Comparison of ENCODE assay signal across 8 mouse cellular contexts in the genomic region with DNA sequence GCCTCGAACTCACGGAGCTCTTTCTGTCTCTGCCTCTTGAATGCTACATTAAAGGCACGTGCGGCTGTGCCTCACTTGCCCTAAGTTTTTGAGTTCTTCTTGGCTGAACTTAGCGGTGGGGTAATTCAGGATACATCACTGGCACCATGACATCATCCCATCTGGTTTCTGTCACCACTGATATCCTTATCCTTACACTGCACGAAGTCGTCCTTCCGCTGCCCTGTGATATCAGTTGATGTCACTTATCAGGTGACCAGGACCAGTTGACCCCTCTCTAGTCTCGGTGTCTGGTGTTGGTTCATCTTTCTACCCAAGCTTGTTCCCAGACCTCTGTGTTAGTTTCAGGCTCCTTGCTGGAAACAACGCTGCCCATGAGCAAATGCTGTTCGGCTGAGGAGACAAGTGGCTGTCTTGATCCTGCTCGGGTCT. TPM values are rescaled to one million over a fixed set of nuclear protein-coding genes. Genes with fewer than 3 reads are reported as not detected.
DNase-seq lines count a peak whose midpoint lies in the region; ATAC-seq and TF ChIP-seq lines count a peak whose summit lies in the region.

No protein-coding gene starts in this region.

- no peaks in the 10 kb centered on the region for H3K9me3 ChIP-seq in lung, embryonic 14.5 days (ENCODE audit: low read depth, low read length)
- no peaks in the 10 kb centered on the region for H3K9me3 ChIP-seq in forebrain, embryonic 10.5 days
- H3K9me3 ChIP-seq in limb, embryonic 10.5 days (replicated peaks) = no peaks in the 10 kb centered on the region
- no peaks in the 10 kb centered on the region for H3K9me3 ChIP-seq in neural tube, embryonic 12.5 days

- H3K27ac ChIP-seq in lung, embryonic 14.5 days (ENCODE audit: low read depth) = no peak overlapping the region
- H3K27ac ChIP-seq in forebrain, embryonic 10.5 days = peak overlapping the region; percentile 91
- H3K27ac ChIP-seq in limb, embryonic 10.5 days = peak overlapping the region; percentile 77
- no peak overlapping the region for H3K27ac ChIP-seq in neural tube, embryonic 12.5 days

- no peak for ATAC-seq in lung, embryonic 14.5 days (ENCODE audit: insufficient read depth)
- no peak for ATAC-seq in neural tube, embryonic 12.5 days (ENCODE audit: low FRiP score, low read depth)

- WGBS in lung, embryonic 14.5 days = 23% methylated on average over 12 of the region's 12 CpGs
- WGBS in forebrain, embryonic 10.5 days = 50% methylated on average over 12 of the region's 12 CpGs
- WGBS in limb, embryonic 10.5 days = 40% methylated on average over 12 of the region's 12 CpGs
- WGBS in neural tube, embryonic 12.5 days = 50% methylated on average over 12 of the region's 12 CpGs

- no peaks in the 10 kb centered on the region; the same call in 1 of the 2 replicates for H3K4me1 ChIP-seq in lung, embryonic 14.5 days (ENCODE audit: insufficient read depth)
- H3K4me1 ChIP-seq in forebrain, embryonic 10.5 days = peaks cover 51% of the 10 kb centered on the region
- H3K4me1 ChIP-seq in limb, embryonic 10.5 days = peaks cover 26% of the 10 kb centered on the region
- peaks cover 25% of the 10 kb centered on the region for H3K4me1 ChIP-seq in neural tube, embryonic 12.5 days

- H3K36me3 ChIP-seq in lung, embryonic 14.5 days (ENCODE audit: insufficient read depth) = no peaks in the 10 kb centered on the region
- H3K36me3 ChIP-seq in forebrain, embryonic 10.5 days (replicated peaks) = peaks cover 12% of the 10 kb centered on the region
- H3K36me3 ChIP-seq in limb, embryonic 10.5 days = no peaks in the 10 kb centered on the region
- H3K36me3 ChIP-seq in neural tube, embryonic 12.5 days = no peaks in the 10 kb centered on the region

- H3K4me2 ChIP-seq in lung, embryonic 14.5 days = peak overlapping the region; percentile 96
- H3K4me2 ChIP-seq in neural tube, embryonic 12.5 days (replicated peaks) = peak overlapping the region; percentile 96

- no peak for TF ChIP-seq CTCF in lung, embryonic 14.5 days (IDR thresholded peaks at IDR 0.05; ENCODE audit: low read depth)

- peak overlapping the region; percentile 62 for H3K9ac ChIP-seq in lung, embryonic 14.5 days
- H3K9ac ChIP-seq in neural tube, embryonic 12.5 days = peak overlapping the region; percentile 73; the same call in 1 of the 2 replicates

- DNase-seq in lung, embryonic 14.5 days = no peak
- no peak for DNase-seq in lung, postnatal 25 days (ENCODE audit: low spot score)
- DNase-seq in forebrain, embryonic 10.5 days (ENCODE audit: extremely low spot score, low spot score) = no peak
- DNase-seq in limb, embryonic 10.5 days (ENCODE audit: low spot score) = no peak
- DNase-seq in layer of hippocampus, adult 18-20 months (ENCODE audit: low spot score in 2 of 2) = no peak
- DNase-seq in adrenal gland, postnatal 10 days = no peak
- DNase-seq in cerebellum, adult 11-12 months = no peak

- peak overlapping the region; percentile 56 for H3K4me3 ChIP-seq in lung, embryonic 14.5 days (ENCODE audit: low read depth, low read length)
- H3K4me3 ChIP-seq in forebrain, embryonic 10.5 days = peak overlapping the region; percentile 73
- peak overlapping the region; percentile 67 for H3K4me3 ChIP-seq in limb, embryonic 10.5 days
- peak overlapping the region; percentile 62; the same call in 1 of the 2 replicates for H3K4me3 ChIP-seq in neural tube, embryonic 12.5 days

- H3K27me3 ChIP-seq in lung, embryonic 14.5 days (ENCODE audit: insufficient read depth, low read length) = peaks cover 23% of the 10 kb centered on the region
- peaks cover 31% of the 10 kb centered on the region for H3K27me3 ChIP-seq in forebrain, embryonic 10.5 days (ENCODE audit: poor library complexity, severe bottlenecking)
- peaks cover 42% of the 10 kb centered on the region for H3K27me3 ChIP-seq in limb, embryonic 10.5 days (ENCODE audit: low read depth, poor library complexity, severe bottlenecking)
- peaks cover 4% of the 10 kb centered on the region for H3K27me3 ChIP-seq in neural tube, embryonic 12.5 days (replicated peaks)

RNA-seq across cellular contexts. Expression of a gene that starts 0.6 kb away (rescaled TPM):
- 0.72 and 0.81 TPM in 2 replicates for polyA plus RNA-seq in lung, embryonic 14.5 days (2014; fragmentation: Nextera tagmentation; extraction: Ambion mirVana)
- 3.9 and 4.4 TPM in 2 replicates for polyA plus RNA-seq in forebrain, embryonic 10.5 days (2016; fragmentation: Nextera tagmentation; extraction: Ambion mirVana)
- 1.1 and 1.2 TPM in 2 replicates for polyA plus RNA-seq in limb, embryonic 10.5 days (2016; fragmentation: Nextera tagmentation; extraction: Ambion mirVana)
- polyA plus RNA-seq in neural tube, embryonic 12.5 days (2016; fragmentation: Nextera tagmentation; extraction: Ambion mirVana) = 6.8 and 7.0 TPM in 2 replicates
- total RNA-seq in layer of hippocampus, adult 18-20 months (2021) = 1 to 10 TPM; 5.4 to 6.5 TPM
- total RNA-seq in adrenal gland, postnatal 10 days (2021) = 1 to 10 TPM; 2.6 to 3.5 TPM

RNA-seq across cellular contexts. Expression of a gene that starts 1.9 kb away (rescaled TPM):
- 0.43 TPM in 1 of 2 replicates, not detected in the other for polyA plus RNA-seq in lung, embryonic 14.5 days (2014; fragmentation: Nextera tagmentation; extraction: Ambion mirVana)
- polyA plus RNA-seq in forebrain, embryonic 10.5 days (2016; fragmentation: Nextera tagmentation; extraction: Ambion mirVana) = 0.38 and 0.43 TPM in 2 replicates
- polyA plus RNA-seq in limb, embryonic 10.5 days (2016; fragmentation: Nextera tagmentation; extraction: Ambion mirVana) = 0.20 and 0.45 TPM in 2 replicates
- 0.89 and 1.6 TPM in 2 replicates for polyA plus RNA-seq in neural tube, embryonic 12.5 days (2016; fragmentation: Nextera tagmentation; extraction: Ambion mirVana)
- total RNA-seq in layer of hippocampus, adult 18-20 months (2021) = under 1 TPM in 1 of 2 experiments, not detected in 1; 0.74 TPM
- total RNA-seq in adrenal gland, postnatal 10 days (2021) = 1 to 10 TPM; 1.6 to 2.2 TPM

RNA-seq across cellular contexts. Expression of a gene that starts 5.2 kb away (rescaled TPM):
- polyA plus RNA-seq in lung, embryonic 14.5 days (2014; fragmentation: Nextera tagmentation; extraction: Ambion mirVana) = 81.9 and 84.0 TPM in 2 replicates
- polyA plus RNA-seq in forebrain, embryonic 10.5 days (2016; fragmentation: Nextera tagmentation; extraction: Ambion mirVana) = 58.3 and 62.0 TPM in 2 replicates
- 36.5 and 49.0 TPM in 2 replicates for polyA plus RNA-seq in limb, embryonic 10.5 days (2016; fragmentation: Nextera tagmentation; extraction: Ambion mirVana)
- 149 and 165 TPM in 2 replicates for polyA plus RNA-seq in neural tube, embryonic 12.5 days (2016; fragmentation: Nextera tagmentation; extraction: Ambion mirVana)
- 100 to 1,000 TPM; 118 to 120 TPM for total RNA-seq in layer of hippocampus, adult 18-20 months (2021)
- total RNA-seq in adrenal gland, postnatal 10 days (2021) = 10 to 100 TPM; 59.6 to 82.4 TPM

RNA-seq across cellular contexts. Expression of a gene that starts 13.2 kb away (rescaled TPM):
- polyA plus RNA-seq in lung, embryonic 14.5 days (2014; fragmentation: Nextera tagmentation; extraction: Ambion mirVana) = 0.32 and 0.51 TPM in 2 replicates
- 1.1 TPM in 2 replicates for polyA plus RNA-seq in forebrain, embryonic 10.5 days (2016; fragmentation: Nextera tagmentation; extraction: Ambion mirVana)
- 0.18 and 0.29 TPM in 2 replicates for polyA plus RNA-seq in limb, embryonic 10.5 days (2016; fragmentation: Nextera tagmentation; extraction: Ambion mirVana)
- 1.7 and 2.0 TPM in 2 replicates for polyA plus RNA-seq in neural tube, embryonic 12.5 days (2016; fragmentation: Nextera tagmentation; extraction: Ambion mirVana)
- under 1 TPM; 0.15 to 0.40 TPM for total RNA-seq in layer of hippocampus, adult 18-20 months (2021)
- total RNA-seq in adrenal gland, postnatal 10 days (2021) = 10 to 100 TPM in 1 of 2 experiments, 1 to 10 TPM in 1; 9.8 to 28.4 TPM

RNA-seq across cellular contexts. Expression of a gene that starts 32.2 kb away (rescaled TPM):
- 21.0 and 21.4 TPM in 2 replicates for polyA plus RNA-seq in lung, embryonic 14.5 days (2014; fragmentation: Nextera tagmentation; extraction: Ambion mirVana)
- 21.9 and 23.1 TPM in 2 replicates for polyA plus RNA-seq in forebrain, embryonic 10.5 days (2016; fragmentation: Nextera tagmentation; extraction: Ambion mirVana)
- 24.2 and 25.2 TPM in 2 replicates for polyA plus RNA-seq in limb, embryonic 10.5 days (2016; fragmentation: Nextera tagmentation; extraction: Ambion mirVana)
- polyA plus RNA-seq in neural tube, embryonic 12.5 days (2016; fragmentation: Nextera tagmentation; extraction: Ambion mirVana) = 27.3 and 29.0 TPM in 2 replicates
- 10 to 100 TPM; 37.5 to 38.8 TPM for total RNA-seq in layer of hippocampus, adult 18-20 months (2021)
- 10 to 100 TPM; 13.3 to 20.3 TPM for total RNA-seq in adrenal gland, postnatal 10 days (2021)

Comparison
In these comparisons a context has a peak if more than half of its experiments do, and no peak if none do; other contexts are left out.
1. H3K27ac ChIP-seq: peak in forebrain, embryonic 10.5 days (single experiment) and limb, embryonic 10.5 days (single experiment); none in lung, embryonic 14.5 days (single experiment) and neural tube, embryonic 12.5 days (single experiment).
2. Peak in every context shown above with its lines, with median percentiles within 50 percentile points of each other: H3K4me3 ChIP-seq.